Mouse (Mus musculus): ENCODE measurements at regions not wholly inside any gene's neighbourhood (a gene's known extent, or its start where the extent isn't known, plus 50 kb on each side); places are given as distances from the start of the nearest gene placed in this dataset.

DNA sequence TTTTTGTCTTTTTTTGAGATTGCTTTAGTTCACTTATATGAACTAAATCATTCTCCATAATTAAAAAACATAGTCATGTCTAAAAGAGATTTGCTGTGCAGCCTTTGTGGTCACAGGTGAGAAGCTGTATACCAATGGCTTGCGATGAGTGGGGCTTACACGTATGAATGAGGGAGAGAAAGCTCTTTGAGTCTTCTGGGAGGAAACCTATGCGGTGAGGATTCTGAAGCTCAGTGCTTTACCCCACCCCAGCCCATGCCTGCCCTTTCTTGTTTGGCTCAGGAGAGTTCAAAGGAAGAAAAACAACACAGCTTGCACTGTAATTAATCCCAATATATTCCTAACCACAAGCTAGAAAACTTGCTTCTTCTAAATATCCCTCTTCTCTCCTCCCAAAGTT is 53.4 kb upstream of the Mbnl1 start:
- peak overlapping the region; percentile 2; the same call in 1 of the 2 replicates for H3K27ac ChIP-seq (ENCODE audit: control insufficient read depth, low read depth, low read length)
- H3K27me3 ChIP-seq (ENCODE audit: control insufficient read depth in 1 of 2, insufficient read depth in 2 of 2, low read length in 2 of 2): no peaks in the 10 kb centered on the region
- no peak overlapping the region for H3K4me3 ChIP-seq (ENCODE audit: control insufficient read depth in 1 of 2, insufficient read depth in 1 of 2, low read depth in 2 of 2, low read length in 2 of 2)
- H3K9me3 ChIP-seq (replicated peaks; ENCODE audit: insufficient read depth, low read length): no peaks in the 10 kb centered on the region
- peak; percentile 19; the same call in 1 of the 2 replicates for TF ChIP-seq SIN3A (IDR thresholded peaks at IDR 0.05; ENCODE audit: low read length)
- no peak for TF ChIP-seq HCFC1 (IDR thresholded peaks at IDR 0.05; ENCODE audit: low read depth, low read length)
- TF ChIP-seq CHD2 (IDR thresholded peaks at IDR 0.05; ENCODE audit: low read length): no peak
- no peak for TF ChIP-seq E2F4 (IDR thresholded peaks at IDR 0.05; ENCODE audit: borderline replicate concordance, low read depth, low read length)
- 0 out of 4 replicates have a peak, but pooled peaks of 1 of the 2 experiments have one; percentile 10 for TF ChIP-seq EP300 (IDR thresholded peaks at IDR 0.05; ENCODE audit: low read depth in 1 of 2, low read length in 2 of 2)
- TF ChIP-seq ZNF384 (IDR thresholded peaks at IDR 0.05; ENCODE audit: low read depth, low read length): no peak
- H3K9ac ChIP-seq (ENCODE audit: control insufficient read depth, low read depth, low read length, poor library complexity, severe bottlenecking): no peak overlapping the region
- H3K4me1 ChIP-seq (ENCODE audit: control insufficient read depth in 1 of 2, insufficient read depth in 2 of 2, low read length in 2 of 2): peaks cover 21 to 39% of the 10 kb centered on the region in 2 experiments
- DNase-seq (ENCODE audit: low read depth, low spot score): no peak
- H3K36me3 ChIP-seq (ENCODE audit: control insufficient read depth in 1 of 2, insufficient read depth in 2 of 2, low read length in 2 of 2): peaks cover 0 to 33% of the 10 kb centered on the region in 2 experiments; a peak in 2 of 4 replicates
- no peaks in the 10 kb centered on the region for H3K79me2 ChIP-seq (ENCODE audit: control insufficient read depth, insufficient read depth, low read length, poor library complexity)
